Mouse (Mus musculus): ENCODE measurements around the gene Prkn.

- TF ChIP-seq CTCF (IDR thresholded peaks at IDR 0.05) (no peak), EP300 (IDR thresholded peaks at IDR 0.05) (no peak)
Measured at GRCm38 (mm10) chr17:10987040-10987439, 146.9 kb downstream of the Prkn start.

Data from lung, postnatal 0 days (tissue).